Mouse (Mus musculus) CH12.LX (cell line): Measurements from ENCODE around the gene Dennd5b.

Source experiments
- CTCF ChIP-seq, 2 experiments: IDR thresholded peaks in 1 of 2; conservative IDR thresholded peaks in 1 of 2; 2 replicates each; pipeline ENCODE4 v1.5.1; 2011 to 2012; ENCODE audit warnings: low read depth in 2 of 2, low read length in 2 of 2, improper control_type of control experiment in 1 of 2, inconsistent platforms in 1 of 2, mild to moderate bottlenecking in 1 of 2, moderate library complexity in 1 of 2
- POLR2A ChIP-seq: IDR thresholded peaks from 2 replicates; pipeline ENCODE4 v1.6.1; 2011; ENCODE audit warnings: low read depth, mild to moderate bottlenecking, improper control_type of control experiment, low read length
- POLR2AphosphoS2 ChIP-seq: IDR thresholded peaks from 2 replicates; pipeline ENCODE4 v1.6.1; 2011; ENCODE audit warnings: low read depth, low read length, improper control_type of control experiment
- USF1 ChIP-seq: IDR thresholded peaks from 2 replicates; pipeline ENCODE4 v1.6.1; 2014; ENCODE audit warnings: low read depth, mild to moderate bottlenecking, inconsistent platforms, low read length, improper control_type of control experiment

- TF ChIP-seq CTCF (conservative IDR thresholded peaks at IDR 0.05 in 1 of 2, IDR thresholded peaks at IDR 0.05 in 1 of 2; ENCODE audit: low read depth in 2 of 2, low read length in 2 of 2) (no peak), POLR2A (no peak), USF1 (no peak), POLR2AphosphoS2 (no peak)
Observed at GRCm38 (mm10) chr6:149134391-149135150, 33.1 kb upstream of the Dennd5b start.
